Mouse (Mus musculus) neural tube, embryonic 11.5 days (tissue): ENCODE results near the gene Dvl2. TPM values are rescaled to one million over a fixed set of nuclear protein-coding genes. Genes with fewer than 3 reads are reported as not detected.

Experiments
- ATAC-seq: fragments of 200-750 bp; cut with Nextera tagmentation; 2 replicates; pipeline ENCODE4 v1.8.0; 2017; ENCODE audit warnings: moderate number of reproducible peaks, mild to moderate bottlenecking, moderate TSS enrichment, moderate library complexity; ENCODE audit not compliant: insufficient read depth, low FRiP score, low TSS enrichment
- DNase-seq: peaks from one replicate; pipeline ENCODE4 v3.0.0-alpha.2; 2015; ENCODE audit warnings: low spot score
- H3K27ac ChIP-seq: fragments of 300-500 bp; sonication (generic); 2 replicates; pipeline ENCODE4 v1.5.1; 2014; ENCODE audit warnings: low read depth, mild to moderate bottlenecking, low read length
- H3K27me3 ChIP-seq: fragments of 300-500 bp; sonication (generic); 2 replicates; pipeline ENCODE4 v1.6.1; 2014; ENCODE audit warnings: mild to moderate bottlenecking, low read length, mixed read lengths; ENCODE audit not compliant: control insufficient read depth, insufficient read depth
- H3K36me3 ChIP-seq: fragments of 300-500 bp; sonication (generic); 2 replicates; pipeline ENCODE4 v1.6.1; 2014; ENCODE audit warnings: mild to moderate bottlenecking, low read length, moderate library complexity, mixed read lengths; ENCODE audit not compliant: control insufficient read depth, insufficient read depth
- H3K4me1 ChIP-seq: fragments of 300-500 bp; sonication (generic); 2 replicates; pipeline ENCODE4 v1.6.1; 2014; ENCODE audit warnings: low read length, mixed read lengths; ENCODE audit not compliant: control insufficient read depth, insufficient read depth
- H3K4me2 ChIP-seq: fragments of 300-500 bp; sonication (generic); 2 replicates; pipeline ENCODE4 v1.6.1; 2014; ENCODE audit warnings: low read depth, mild to moderate bottlenecking, moderate library complexity
- H3K4me3 ChIP-seq: fragments of 300-500 bp; sonication (generic); 2 replicates; pipeline ENCODE4 v1.5.1; 2014; ENCODE audit warnings: low read depth, low read length
- H3K9ac ChIP-seq: fragments of 300-500 bp; sonication (generic); 2 replicates; pipeline ENCODE4 v1.6.1; 2014; ENCODE audit warnings: mild to moderate bottlenecking, low read length
- H3K9me3 ChIP-seq: fragments of 300-500 bp; sonication (generic); 2 replicates; pipeline ENCODE4 v1.6.1; 2016; ENCODE audit warnings: low read length; ENCODE audit not compliant: control insufficient read depth
- WGBS: fragments of 180-500 bp; shearing (Covaris S2); extraction: QIAGEN DNeasy Blood & Tissue Kit; methylation state at CpG from one replicate; pipeline ENCODE4 v1.1.7; 2014; 5-methylcytosine and 5-hydroxymethylcytosine counted together
- polyA plus RNA-seq: library from polyadenylated mRNA; unstranded; fragments of >200 nt; fragmentation: Nextera tagmentation; extraction: Ambion mirVana; gene quantifications from 2 replicates; pipeline ENCODE4 v1.2.1, GENCODE M21; 2014

Gene Dvl2
- polyA plus RNA-seq, 1 experiment from 2014 or later, result 39.0 TPM

- Histone ChIP-seq H3K36me3 (0 out of 2 replicates have a peak, but pooled peaks cover 2% of the 10 kb centered on the region), H3K4me1 (peaks cover 3% of the 10 kb centered on the region; the same call in 1 of the 2 replicates), H3K4me3 (peak within 1 kb of the TSS; percentile 6; the same call in 1 of the 2 replicates), H3K9ac (no peak within 1 kb of the TSS), H3K27me3 (peaks cover 57% of the 10 kb centered on the region), H3K9me3 (no peaks in the 10 kb centered on the region), H3K4me2 (peak within 1 kb of the TSS; percentile 14; the same call in 1 of the 2 replicates), H3K27ac (no peak within 1 kb of the TSS)
- DNase-seq, result no peak
- ATAC-seq, result no peak
- 14% methylated on average over 24 of the region's 24 CpGs for WGBS
These were observed 35.6 kb upstream of the Dvl2 start, which contains the start of gene Cldn7 for GRCm38 (mm10) chr11:69964650-69965270. Cldn7 (plus strand) TSS chr11:69964779.

- ATAC-seq, result no peak
- peaks cover 57% of the 10 kb centered on the region for H3K27me3 ChIP-seq
- 2% methylated on average over 49 of the region's 49 CpGs for WGBS
These were observed 35.0 kb upstream of the Dvl2 start for GRCm38 (mm10) chr11:69965271-69966005.

GRCm38 (mm10) chr11:69966006-69966859 lies 34.2 kb upstream of the Dvl2 start:
- ATAC-seq, result 0 out of 2 replicates have a peak, but pooled peaks have one; percentile 31
- Histone ChIP-seq H3K4me2 (peak overlapping the region; percentile 35), H3K27me3 (peaks cover 57% of the 10 kb centered on the region), H3K27ac (no peak overlapping the region), H3K36me3 (0 out of 2 replicates have a peak, but pooled peaks cover 2% of the 10 kb centered on the region), H3K9me3 (no peaks in the 10 kb centered on the region), H3K4me1 (peaks cover 3% of the 10 kb centered on the region; the same call in 1 of the 2 replicates), H3K4me3 (peak overlapping the region; percentile 27), H3K9ac (peak overlapping the region; percentile 37)
- peak; percentile 35 for DNase-seq
- WGBS, result 2% methylated on average over 59 of the region's 59 CpGs

More at GRCm38 (mm10) chr11:69965271-69966005, 35.0 kb upstream of the Dvl2 start:
- Histone ChIP-seq H3K4me1 (peaks cover 3% of the 10 kb centered on the region; the same call in 1 of the 2 replicates), H3K36me3 (0 out of 2 replicates have a peak, but pooled peaks cover 2% of the 10 kb centered on the region), H3K4me2 (peak overlapping the region; percentile 14; the same call in 1 of the 2 replicates), H3K27ac (no peak overlapping the region), H3K4me3 (peak overlapping the region; percentile 27), H3K9ac (no peak overlapping the region), H3K9me3 (no peaks in the 10 kb centered on the region)
- peak; percentile 23 for DNase-seq

GRCm38 (mm10) chr11:69966860-69967517 lies 33.4 kb upstream of the Dvl2 start:
- Histone ChIP-seq H3K4me2 (peak overlapping the region; percentile 35), H3K4me1 (peaks cover 3% of the 10 kb centered on the region; the same call in 1 of the 2 replicates), H3K9me3 (no peaks in the 10 kb centered on the region), H3K27me3 (peaks cover 57% of the 10 kb centered on the region), H3K4me3 (peak overlapping the region; percentile 27), H3K36me3 (0 out of 2 replicates have a peak, but pooled peaks cover 2% of the 10 kb centered on the region), H3K27ac (no peak overlapping the region), H3K9ac (0 out of 2 replicates have a peak overlapping the region, but pooled peaks have one; percentile 37)
- ATAC-seq (no peak), DNase-seq (peak; percentile 15)
- WGBS, result 38% methylated on average over 17 of the region's 17 CpGs

GRCm38 (mm10) chr11:69968793-69969192 lies 31.6 kb upstream of the Dvl2 start:
- 90% methylated on average over 4 of the region's 4 CpGs for WGBS
- H3K9ac ChIP-seq, result no peak overlapping the region
- no peak for ATAC-seq
- H3K9me3 ChIP-seq, result no peaks in the 10 kb centered on the region
- H3K4me2 ChIP-seq, result no peak overlapping the region
- H3K27me3 ChIP-seq, result peaks cover 41% of the 10 kb centered on the region
- peaks cover 3% of the 10 kb centered on the region; the same call in 1 of the 2 replicates for H3K4me1 ChIP-seq
- peaks cover 6% of the 10 kb centered on the region for H3K36me3 ChIP-seq
- no peak overlapping the region for H3K27ac ChIP-seq
- no peak for DNase-seq
- H3K4me3 ChIP-seq, result no peak overlapping the region

GRCm38 (mm10) chr11:69970222-69970621 lies 30.2 kb upstream of the Dvl2 start:
- H3K4me1 ChIP-seq, result peaks cover 3% of the 10 kb centered on the region; the same call in 1 of the 2 replicates
- WGBS, result 88% methylated on average over 6 of the region's 6 CpGs
- no peaks in the 10 kb centered on the region for H3K9me3 ChIP-seq
- H3K9ac ChIP-seq, result no peak overlapping the region
- ATAC-seq (no peak), DNase-seq (no peak)
- peaks cover 13% of the 10 kb centered on the region for H3K36me3 ChIP-seq
- peaks cover 26% of the 10 kb centered on the region for H3K27me3 ChIP-seq
- no peak overlapping the region for H3K27ac ChIP-seq
- no peak overlapping the region for H3K4me3 ChIP-seq
- H3K4me2 ChIP-seq, result no peak overlapping the region

GRCm38 (mm10) chr11:69970775-69971174 lies 29.6 kb upstream of the Dvl2 start:
- 93% methylated on average over 3 of the region's 3 CpGs for WGBS
- Histone ChIP-seq H3K4me1 (peaks cover 3% of the 10 kb centered on the region; the same call in 1 of the 2 replicates), H3K4me3 (no peak overlapping the region), H3K9ac (no peak overlapping the region), H3K27ac (no peak overlapping the region), H3K36me3 (peaks cover 16% of the 10 kb centered on the region), H3K9me3 (no peaks in the 10 kb centered on the region), H3K4me2 (no peak overlapping the region), H3K27me3 (peaks cover 21% of the 10 kb centered on the region)
- ATAC-seq (no peak), DNase-seq (no peak)

GRCm38 (mm10) chr11:69974907-69975306 lies 25.5 kb upstream of the Dvl2 start:
- peaks cover 14% of the 10 kb centered on the region for H3K36me3 ChIP-seq
- H3K27ac ChIP-seq, result no peak overlapping the region
- H3K9me3 ChIP-seq, result no peaks in the 10 kb centered on the region
- WGBS, result 93% methylated on average over 2 of the region's 2 CpGs
- H3K4me2 ChIP-seq, result no peak overlapping the region
- ATAC-seq, result no peak
- H3K9ac ChIP-seq, result no peak overlapping the region
- no peak for DNase-seq
- no peaks in the 10 kb centered on the region for H3K4me1 ChIP-seq
- no peaks in the 10 kb centered on the region for H3K27me3 ChIP-seq
- H3K4me3 ChIP-seq, result no peak overlapping the region
